Mouse (Mus musculus) limb, embryonic 11.5 days (tissue): ENCODE data around the gene Tspoap1. TPM values are rescaled to one million over a fixed set of nuclear protein-coding genes. Genes with fewer than 3 reads are reported as not detected.

Experiments
- ATAC-seq: fragments of 200-750 bp; cut with Nextera tagmentation; 2 replicates; pipeline ENCODE4 v1.8.0; 2017; ENCODE audit warnings: low read depth; ENCODE audit not compliant: insufficient number of reproducible peaks, low FRiP score, low TSS enrichment
- DNase-seq: peaks from one replicate; pipeline ENCODE4 v3.0.0-alpha.2; 2015; ENCODE audit warnings: low spot score
- H3K27ac ChIP-seq: fragments of 300-500 bp; sonication (generic); replicated peaks from 2 replicates; pipeline ENCODE4 v1.5.1; 2014; ENCODE audit warnings: low read depth, mild to moderate bottlenecking, low read length
- H3K27me3 ChIP-seq: fragments of 300-500 bp; sonication (generic); 2 replicates; pipeline ENCODE4 v1.6.1; 2014; ENCODE audit warnings: mild to moderate bottlenecking, low read length, mixed read lengths; ENCODE audit not compliant: control insufficient read depth, insufficient read depth
- H3K36me3 ChIP-seq: fragments of 300-500 bp; sonication (generic); 2 replicates; pipeline ENCODE4 v1.6.1; 2014; ENCODE audit warnings: mild to moderate bottlenecking, low read length, moderate library complexity, mixed read lengths; ENCODE audit not compliant: control insufficient read depth, insufficient read depth
- H3K4me1 ChIP-seq: fragments of 300-500 bp; sonication (generic); 2 replicates; pipeline ENCODE4 v1.6.1; 2014; ENCODE audit warnings: low read length, mixed read lengths; ENCODE audit not compliant: control insufficient read depth, insufficient read depth
- H3K4me2 ChIP-seq: fragments of 300-500 bp; sonication (generic); 2 replicates; pipeline ENCODE4 v1.6.1; 2014; ENCODE audit warnings: low read depth, mild to moderate bottlenecking, moderate library complexity; ENCODE audit not compliant: severe bottlenecking
- H3K4me3 ChIP-seq: fragments of 300-500 bp; sonication (generic); 2 replicates; pipeline ENCODE4 v1.5.1; 2014; ENCODE audit warnings: low read depth, low read length
- H3K9ac ChIP-seq: fragments of 300-500 bp; sonication (generic); 2 replicates; pipeline ENCODE4 v1.6.1; 2014; ENCODE audit warnings: mild to moderate bottlenecking, low read length
- H3K9me3 ChIP-seq: fragments of 300-500 bp; sonication (generic); 2 replicates; pipeline ENCODE4 v1.6.1; 2016; ENCODE audit warnings: low read length; ENCODE audit not compliant: control insufficient read depth
- WGBS: fragments of 180-500 bp; shearing (Covaris S2); extraction: QIAGEN DNeasy Blood & Tissue Kit; methylation state at CpG from one replicate; pipeline ENCODE4 v1.1.7; 2014; 5-methylcytosine and 5-hydroxymethylcytosine counted together
- polyA plus RNA-seq: library from polyadenylated mRNA; unstranded; fragments of >200 nt; fragmentation: Nextera tagmentation; extraction: Ambion mirVana; gene quantifications from 2 replicates; pipeline ENCODE4 v1.2.1, GENCODE M21; 2014

Gene Tspoap1
- polyA plus RNA-seq, 1 experiment from 2014 or later: 1.7 TPM

- Histone ChIP-seq H3K4me2 (no peak overlapping the region), H3K36me3 (0 out of 2 replicates have a peak, but pooled peaks cover 3% of the 10 kb centered on the region), H3K4me1 (peaks cover 9% of the 10 kb centered on the region), H3K4me3 (no peak overlapping the region), H3K27ac (no peak overlapping the region), H3K9me3 (no peaks in the 10 kb centered on the region), H3K9ac (no peak overlapping the region), H3K27me3 (0 out of 2 replicates have a peak, but pooled peaks cover 2% of the 10 kb centered on the region)
- no peak for ATAC-seq
- DNase-seq: no peak
- 71% methylated on average over 6 of the region's 6 CpGs for WGBS
Measured at GRCm38 (mm10) chr11:87735691-87736090, 24.6 kb upstream of the Tspoap1 start.

GRCm38 (mm10) chr11:87736647-87737134 is 23.6 kb upstream of the Tspoap1 start:
- peak; percentile 36 for ATAC-seq
- peak overlapping the region; percentile 86 for H3K4me2 ChIP-seq
- H3K27me3 ChIP-seq: 0 out of 2 replicates have a peak, but pooled peaks cover 2% of the 10 kb centered on the region
- H3K4me1 ChIP-seq: peaks cover 9% of the 10 kb centered on the region
- peak; percentile 77 for DNase-seq
- peak overlapping the region; percentile 92 for H3K4me3 ChIP-seq
- H3K9me3 ChIP-seq: no peaks in the 10 kb centered on the region
- peak overlapping the region; percentile 59 for H3K27ac ChIP-seq
- H3K9ac ChIP-seq: peak overlapping the region; percentile 72
- H3K36me3 ChIP-seq: 0 out of 2 replicates have a peak, but pooled peaks cover 3% of the 10 kb centered on the region
- WGBS: 2% methylated on average over 31 of the region's 31 CpGs

- peaks cover 9% of the 10 kb centered on the region for H3K4me1 ChIP-seq
- H3K9me3 ChIP-seq: no peaks in the 10 kb centered on the region
- H3K27me3 ChIP-seq: 0 out of 2 replicates have a peak, but pooled peaks cover 2% of the 10 kb centered on the region
- DNase-seq (peak; percentile 98), ATAC-seq (peak; percentile 92)
- H3K36me3 ChIP-seq: 0 out of 2 replicates have a peak, but pooled peaks cover 3% of the 10 kb centered on the region
- H3K4me2 ChIP-seq: peak within 1 kb of the TSS; percentile 86
- peak within 1 kb of the TSS; percentile 92 for H3K4me3 ChIP-seq
- H3K9ac ChIP-seq: peak within 1 kb of the TSS; percentile 79
- peak within 1 kb of the TSS; percentile 59 for H3K27ac ChIP-seq
- under 1% methylated on average over 51 of the region's 57 CpGs for WGBS
Measured at GRCm38 (mm10) chr11:87737175-87737740, 23.1 kb upstream of the Tspoap1 start, which contains the start of gene Supt4a. TSS of gene Supt4a (plus strand) at chr11:87737552.

GRCm38 (mm10) chr11:87743691-87744090 is 16.6 kb upstream of the Tspoap1 start:
- Histone ChIP-seq H3K36me3 (peaks cover 13% of the 10 kb centered on the region), H3K27ac (no peak overlapping the region), H3K27me3 (no peaks in the 10 kb centered on the region), H3K9ac (no peak overlapping the region), H3K4me2 (no peak overlapping the region), H3K4me1 (no peaks in the 10 kb centered on the region), H3K9me3 (no peaks in the 10 kb centered on the region), H3K4me3 (no peak overlapping the region)
- 92% methylated on average over 3 of the region's 3 CpGs for WGBS
- ATAC-seq: no peak
- no peak for DNase-seq

- Histone ChIP-seq H3K27ac (no peak overlapping the region), H3K36me3 (peaks cover 9% of the 10 kb centered on the region), H3K27me3 (no peaks in the 10 kb centered on the region), H3K4me2 (no peak overlapping the region), H3K4me1 (0 out of 2 replicates have a peak, but pooled peaks cover 2% of the 10 kb centered on the region), H3K9ac (no peak overlapping the region), H3K4me3 (no peak overlapping the region), H3K9me3 (no peaks in the 10 kb centered on the region)
- 87% methylated on average over 4 of the region's 4 CpGs for WGBS
- DNase-seq (no peak), ATAC-seq (no peak)
Measured at GRCm38 (mm10) chr11:87744964-87745363, 15.4 kb upstream of the Tspoap1 start.

- peaks cover 9% of the 10 kb centered on the region for H3K36me3 ChIP-seq
- H3K27ac ChIP-seq: no peak overlapping the region
- 0 out of 2 replicates have a peak, but pooled peaks cover 2% of the 10 kb centered on the region for H3K4me1 ChIP-seq
- no peak overlapping the region for H3K4me3 ChIP-seq
- H3K27me3 ChIP-seq: no peaks in the 10 kb centered on the region
- no peak overlapping the region for H3K9ac ChIP-seq
- 77% methylated on average over 9 of the region's 9 CpGs for WGBS
- no peak overlapping the region for H3K4me2 ChIP-seq
- DNase-seq (no peak), ATAC-seq (no peak)
- no peaks in the 10 kb centered on the region for H3K9me3 ChIP-seq
Measured at GRCm38 (mm10) chr11:87745632-87746555, 14.4 kb upstream of the Tspoap1 start.

GRCm38 (mm10) chr11:87747312-87747711 is 13.0 kb upstream of the Tspoap1 start:
- H3K4me1 ChIP-seq: 0 out of 2 replicates have a peak, but pooled peaks cover 2% of the 10 kb centered on the region
- ATAC-seq (no peak), DNase-seq (no peak)
- no peaks in the 10 kb centered on the region for H3K27me3 ChIP-seq
- H3K4me2 ChIP-seq: no peak overlapping the region
- 94% methylated on average over 4 of the region's 5 CpGs for WGBS
- H3K36me3 ChIP-seq: peaks cover 9% of the 10 kb centered on the region
- H3K9me3 ChIP-seq: no peaks in the 10 kb centered on the region
- H3K9ac ChIP-seq: no peak overlapping the region
- H3K4me3 ChIP-seq: no peak overlapping the region
- no peak overlapping the region for H3K27ac ChIP-seq

GRCm38 (mm10) chr11:87747716-87748115 is 12.6 kb upstream of the Tspoap1 start:
- ATAC-seq (no peak), DNase-seq (no peak)
- WGBS: 95% methylated on average over 7 of the region's 7 CpGs
- H3K4me1 ChIP-seq: 0 out of 2 replicates have a peak, but pooled peaks cover 2% of the 10 kb centered on the region
- no peak overlapping the region for H3K9ac ChIP-seq
- no peak overlapping the region for H3K4me2 ChIP-seq
- H3K4me3 ChIP-seq: no peak overlapping the region
- H3K27me3 ChIP-seq: no peaks in the 10 kb centered on the region
- H3K9me3 ChIP-seq: no peaks in the 10 kb centered on the region
- H3K36me3 ChIP-seq: peaks cover 9% of the 10 kb centered on the region
- H3K27ac ChIP-seq: no peak overlapping the region
